Mouse (Mus musculus) neural tube, embryonic 10.5 days (tissue): Measurements from ENCODE around the gene Dmd.

Source experiments
- DNase-seq: peaks from one replicate; pipeline ENCODE4 v3.0.0-alpha.2; 2017; ENCODE audit warnings: low spot score; ENCODE audit errors: extremely low spot score

Gene Dmd

DNA sequence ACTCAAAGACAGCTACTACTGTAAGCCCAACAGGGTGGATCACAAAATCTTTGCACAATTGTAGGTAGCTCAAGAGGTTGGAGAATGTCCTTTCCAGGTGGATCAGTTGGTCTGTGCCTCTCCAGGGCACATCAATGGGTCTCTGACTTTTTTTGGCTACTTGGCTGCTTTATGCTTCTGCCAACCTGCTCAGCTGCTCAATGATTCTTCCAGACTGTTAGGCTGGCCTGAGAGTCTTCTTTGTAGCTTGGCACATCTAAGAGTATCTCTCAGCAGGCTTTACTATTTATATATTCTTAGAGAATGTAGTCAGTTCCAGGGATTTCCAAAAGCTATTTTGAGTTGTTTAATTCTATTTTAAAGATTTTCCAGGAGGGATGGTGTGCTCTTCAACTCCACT is 1416.3 kb downstream of the Dmd start:
- DNase-seq, result no peak

DNA sequence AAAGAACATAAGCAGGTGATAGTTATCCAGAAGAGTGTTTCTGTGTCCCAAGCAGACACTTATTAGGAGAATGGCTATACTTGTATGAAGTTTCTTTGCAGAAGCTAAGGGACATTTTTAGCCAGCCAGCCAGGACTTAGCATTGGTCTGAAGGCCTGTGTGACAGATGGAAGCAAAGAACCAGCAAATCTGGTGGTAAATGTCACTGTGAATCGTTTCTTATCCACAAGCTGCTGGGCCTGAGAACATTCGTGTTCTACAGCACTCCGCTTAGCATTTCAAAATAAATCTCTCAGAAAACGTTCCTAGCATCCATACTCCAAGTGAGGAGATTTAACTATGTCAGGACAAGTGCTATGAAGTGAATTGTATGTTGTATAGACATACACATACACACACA is 1486.9 kb downstream of the Dmd start:
- no peak for DNase-seq

DNA sequence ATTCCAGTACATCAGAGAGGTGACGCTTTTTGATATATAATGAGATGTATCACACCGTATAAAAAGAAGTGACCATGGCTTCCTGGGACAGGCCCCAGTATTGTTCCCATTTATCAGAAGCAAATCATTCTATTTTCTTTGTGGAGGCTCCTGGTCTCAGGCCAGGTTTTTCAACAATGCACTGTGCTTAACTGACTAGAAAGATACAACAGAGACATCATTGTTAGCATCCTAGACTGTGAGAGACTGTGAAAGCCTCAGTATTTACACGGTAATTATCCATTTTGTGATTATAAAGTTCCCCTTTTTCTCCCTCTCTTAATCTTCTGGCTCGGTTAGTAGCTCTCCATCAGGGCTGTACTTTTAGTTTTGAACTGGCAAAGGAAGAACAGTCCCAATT is 1487.9 kb downstream of the Dmd start:
- DNase-seq, result no peak

DNA sequence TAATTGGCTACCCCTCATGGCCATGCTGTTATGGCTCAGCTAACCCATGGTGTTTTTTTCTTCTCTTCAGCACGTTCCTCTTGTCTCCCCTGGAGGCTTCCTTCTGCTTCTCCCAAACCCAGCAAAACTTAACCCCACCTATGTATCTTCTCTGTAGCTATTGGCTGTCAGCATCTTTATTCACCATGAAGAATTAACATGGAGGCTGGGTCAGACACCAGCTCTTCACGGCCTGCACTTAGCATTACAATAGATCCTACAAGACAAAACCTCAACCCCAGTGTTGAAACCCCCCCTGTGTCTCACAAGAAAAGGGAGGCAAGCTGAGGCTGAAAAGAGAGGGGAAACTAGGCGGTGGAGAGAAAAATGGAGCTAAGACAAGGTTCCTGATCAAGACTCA is 1494.3 kb downstream of the Dmd start:
- DNase-seq, result no peak

DNA sequence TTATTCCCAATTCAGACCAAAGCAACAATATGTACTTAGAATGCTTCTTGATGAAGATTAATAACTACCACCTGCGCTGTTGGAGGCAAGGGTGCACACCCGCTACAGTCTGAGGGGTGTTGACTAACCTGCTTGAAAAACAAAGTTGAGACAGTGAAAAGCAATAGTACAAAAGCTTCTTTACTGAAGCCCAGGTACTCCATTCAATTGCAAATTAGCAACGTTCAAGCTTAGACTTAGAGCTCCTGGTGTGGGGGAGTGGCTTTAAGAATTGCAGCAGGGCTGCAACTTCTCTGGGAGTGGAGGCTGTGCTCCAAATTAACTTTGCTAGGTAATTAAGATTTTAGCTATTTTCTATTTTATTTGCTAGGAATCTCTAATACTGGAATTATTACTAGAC is 1495.3 kb downstream of the Dmd start:
- no peak for DNase-seq

DNA sequence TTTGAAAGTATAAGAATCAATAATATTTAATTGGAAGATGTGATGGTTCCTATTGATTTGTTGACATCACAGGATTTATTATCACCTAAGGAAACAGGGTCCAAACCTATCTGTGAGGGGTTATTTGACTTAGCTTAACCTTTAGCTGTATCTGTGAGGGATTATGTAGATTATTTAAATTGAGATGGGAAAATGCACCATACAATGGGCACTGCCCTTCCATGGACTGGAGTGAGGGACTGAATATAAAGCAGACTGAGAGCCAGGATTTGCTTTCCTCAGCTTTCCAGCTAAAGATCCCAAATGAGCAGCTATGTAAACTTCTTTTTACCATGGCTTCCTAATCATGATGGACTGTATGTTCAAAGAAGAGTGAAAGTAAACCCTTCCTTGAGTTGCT is 1496.0 kb downstream of the Dmd start:
- DNase-seq, result no peak

DNA sequence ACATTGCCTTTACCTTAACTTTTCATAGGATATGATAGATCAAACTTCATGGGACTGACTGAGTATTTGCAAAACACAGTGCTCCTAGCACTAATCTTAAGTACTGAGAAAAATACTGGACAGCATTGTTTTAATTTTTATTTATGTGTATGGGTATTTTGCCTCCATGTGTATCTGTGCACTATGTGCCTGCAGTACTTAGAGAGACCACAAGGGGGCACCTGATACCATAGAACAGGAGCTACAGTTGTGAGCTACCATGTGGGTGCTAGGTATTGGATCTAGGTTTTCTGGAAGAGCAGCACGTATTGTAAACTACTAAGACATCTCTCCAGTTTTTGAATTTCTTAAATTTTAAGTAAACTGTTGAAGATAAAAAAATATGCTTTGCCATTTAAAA is 1505.8 kb downstream of the Dmd start:
- DNase-seq, result peak; percentile 22

DNA sequence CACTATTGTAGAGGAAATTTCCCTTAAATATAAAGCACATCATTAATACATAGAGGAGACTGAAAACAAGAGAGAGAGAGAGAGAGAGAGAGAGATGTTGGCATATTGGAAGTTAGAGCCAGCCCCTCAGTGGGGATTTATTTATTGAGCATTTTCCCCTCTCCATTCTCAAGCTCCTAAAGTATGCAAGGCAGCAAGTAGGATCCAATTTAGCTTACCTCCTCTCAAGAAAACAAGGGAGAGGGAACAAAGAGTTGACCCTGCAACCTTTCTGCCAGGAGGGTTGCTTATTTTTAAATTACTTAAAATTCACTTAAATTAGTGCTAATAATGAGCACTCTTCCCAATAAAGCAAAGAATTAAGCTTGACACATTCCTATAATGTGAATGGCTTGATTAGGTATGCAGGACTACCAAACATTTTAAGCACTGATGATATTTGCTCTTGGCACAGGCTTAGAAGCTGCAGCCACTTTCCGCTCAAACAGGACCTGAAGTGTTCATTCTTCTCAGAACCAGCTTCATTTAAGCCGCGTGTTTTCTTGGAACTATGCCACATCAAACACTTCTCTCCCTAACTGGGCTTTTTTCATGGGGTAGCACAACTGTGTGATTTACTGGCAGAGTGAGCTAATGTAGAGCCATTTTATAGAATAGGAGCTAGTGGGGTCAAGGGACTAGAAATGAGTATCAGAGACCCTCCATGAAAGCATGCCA is 1566.1 kb downstream of the Dmd start:
- DNase-seq, result no peak

DNA sequence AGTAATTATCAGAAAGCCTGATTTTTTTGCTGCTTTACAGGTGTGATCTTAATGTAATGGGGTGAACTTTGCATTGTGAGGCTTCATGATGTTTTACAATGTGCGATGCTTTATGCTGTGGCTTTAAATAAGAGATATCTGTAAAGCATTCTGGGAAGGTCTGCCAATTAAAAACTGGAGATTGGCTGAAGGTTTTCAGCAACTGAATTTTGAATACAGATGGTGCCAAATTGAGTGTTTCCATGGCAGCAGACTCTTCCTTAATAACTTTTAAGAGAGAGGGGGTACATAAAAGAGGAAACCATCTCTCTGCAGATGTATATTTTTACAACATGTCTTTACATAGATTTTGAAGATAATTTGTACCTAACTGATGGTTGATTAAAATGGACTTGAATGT is 1603.3 kb downstream of the Dmd start:
- no peak for DNase-seq

DNA sequence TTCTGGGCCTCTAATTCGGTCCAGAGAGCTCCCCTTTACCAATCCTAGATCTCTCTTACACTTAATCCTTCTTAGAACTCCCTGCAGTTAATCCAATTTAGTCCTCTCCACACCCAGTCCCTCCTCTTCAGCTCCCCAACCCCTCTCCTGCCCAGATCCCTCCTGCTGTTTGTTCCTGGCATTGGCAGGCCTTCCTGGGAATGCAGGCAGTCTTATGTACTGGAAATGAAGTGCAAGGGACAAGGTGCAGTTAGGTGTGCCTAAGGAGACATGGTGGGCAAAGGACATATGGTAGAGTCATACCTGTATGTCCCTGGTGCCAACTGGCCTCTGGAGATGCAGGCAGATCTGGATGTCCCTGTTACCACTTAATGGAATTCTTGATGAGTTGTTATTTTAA is 1604.8 kb downstream of the Dmd start:
- DNase-seq, result no peak

DNA sequence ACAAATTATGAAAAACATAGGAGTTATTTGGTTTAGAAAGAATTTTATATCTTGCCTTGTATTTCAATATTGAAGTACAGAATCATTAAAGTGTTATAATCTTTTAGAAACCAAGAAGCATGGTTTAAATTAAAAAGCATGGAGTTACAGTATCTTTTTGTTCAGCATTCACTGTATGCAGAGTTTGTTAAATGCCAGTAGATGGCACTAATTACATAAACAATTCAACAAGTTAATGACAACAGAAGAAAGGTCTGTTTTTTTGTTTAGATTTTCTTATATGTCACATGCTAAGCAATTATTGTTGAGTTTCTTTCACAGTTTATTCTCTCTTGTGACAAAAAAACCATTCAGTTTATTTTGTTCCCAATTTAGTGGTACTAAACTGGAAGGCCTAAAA is 1649.8 kb downstream of the Dmd start:
- DNase-seq, result no peak

DNA sequence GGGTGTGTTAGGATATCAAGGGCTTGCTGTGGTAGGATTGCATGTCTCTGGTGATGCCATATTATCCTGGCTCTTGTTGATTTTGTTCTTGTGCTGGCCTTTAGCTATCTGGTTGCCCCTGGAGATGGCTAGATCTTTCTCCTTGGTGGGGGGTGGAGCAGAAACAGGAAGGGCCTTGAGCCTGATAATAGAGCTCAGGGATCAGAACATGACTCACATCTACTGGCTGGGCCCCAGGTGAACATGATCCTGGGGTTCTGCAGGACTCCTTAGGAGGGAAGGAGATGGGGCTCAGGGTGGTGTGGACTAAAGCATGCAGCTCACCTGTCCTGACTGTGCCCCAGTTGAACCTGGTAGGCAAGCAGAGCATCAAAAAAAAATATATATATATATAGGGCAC is 1691.8 kb downstream of the Dmd start:
- DNase-seq, result no peak

DNA sequence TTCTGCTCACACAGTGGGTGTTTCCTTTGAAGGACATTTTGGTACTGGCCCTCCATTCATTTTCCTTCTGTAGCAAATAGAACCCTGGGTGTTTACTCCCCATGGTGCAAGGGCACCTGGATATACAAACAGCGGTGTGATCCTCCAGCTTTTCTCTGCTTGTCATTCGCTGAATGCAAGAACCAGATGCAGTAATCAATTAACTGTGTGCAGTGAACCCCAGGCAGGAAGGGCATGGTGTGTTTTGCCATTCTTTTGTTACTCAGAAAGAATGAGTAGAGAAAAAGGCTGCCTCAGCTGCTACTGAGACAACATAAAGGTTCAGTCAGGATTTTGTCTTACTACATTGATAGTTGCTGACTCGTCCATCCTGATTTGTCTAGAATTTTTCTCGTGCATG is 1799.0 kb downstream of the Dmd start:
- peak; percentile 13 for DNase-seq

DNA sequence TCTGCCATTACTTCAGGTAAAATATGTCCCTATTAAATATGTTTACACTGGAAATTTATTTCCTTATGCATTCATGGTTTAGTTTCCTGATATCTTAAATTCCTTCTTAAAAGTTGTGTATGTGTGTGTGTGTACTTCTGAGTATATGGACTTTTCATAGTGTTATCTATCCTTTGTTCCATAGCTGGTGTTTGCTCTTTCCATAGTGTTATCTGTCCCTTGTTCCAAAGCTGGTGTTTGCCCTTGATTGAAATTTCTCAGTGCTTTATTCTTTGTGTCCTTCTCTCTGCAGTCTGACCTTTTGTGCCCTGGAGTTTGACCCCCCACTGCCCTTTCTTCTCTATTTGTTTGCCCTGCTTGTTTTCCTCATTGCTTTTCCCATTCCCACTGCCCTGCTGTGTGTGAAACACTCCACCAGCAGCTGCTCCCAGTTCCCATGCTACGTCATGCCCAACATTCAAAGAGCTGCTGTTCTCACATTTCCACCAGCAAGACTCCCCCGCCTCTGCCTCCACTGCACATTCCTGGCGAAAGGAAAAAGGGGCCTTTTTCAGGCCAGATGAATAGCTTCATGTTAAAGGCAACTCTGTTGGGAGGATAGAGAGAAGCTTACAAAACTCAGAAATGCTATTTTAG is 1911.5 kb downstream of the Dmd start:
- DNase-seq, result peak; percentile 70

DNA sequence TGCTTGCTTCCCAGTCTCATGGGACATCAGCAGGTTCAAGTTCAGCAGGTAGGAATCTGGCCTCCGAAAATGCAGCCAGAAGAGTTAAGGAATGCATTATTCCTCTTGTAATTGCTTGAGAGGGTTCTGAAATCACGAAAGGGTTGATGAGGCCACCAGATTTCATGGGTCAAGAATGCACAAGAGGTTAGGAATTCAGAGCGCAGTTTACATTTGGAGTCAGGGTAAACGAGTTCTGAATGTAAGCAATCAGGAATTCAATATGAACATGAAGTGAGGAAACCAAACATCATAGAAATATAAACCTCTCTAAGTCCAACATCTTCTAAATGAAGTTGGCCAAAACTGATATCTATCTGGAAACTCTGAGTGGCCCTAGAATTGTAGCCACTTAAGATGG is 1924.4 kb downstream of the Dmd start:
- no peak for DNase-seq

DNA sequence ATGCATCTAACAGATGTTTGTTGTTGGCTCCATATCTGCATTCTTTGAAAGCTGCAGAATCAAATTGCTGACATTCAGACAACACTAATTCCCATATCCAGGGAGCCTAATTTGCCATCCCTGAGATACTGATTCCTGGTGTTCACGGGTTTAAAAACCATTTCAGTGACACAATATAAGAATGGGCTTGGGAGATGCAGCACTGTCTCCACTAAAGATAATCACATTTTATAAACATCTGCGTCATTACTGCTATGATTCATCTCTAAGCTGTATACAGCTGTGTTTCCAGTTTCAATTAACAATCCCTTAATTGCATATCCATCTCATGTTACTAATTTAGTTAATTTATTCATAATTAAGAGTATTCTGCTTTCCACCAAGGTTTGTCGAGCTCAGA is 1929.5 kb downstream of the Dmd start:
- DNase-seq, result no peak

DNA sequence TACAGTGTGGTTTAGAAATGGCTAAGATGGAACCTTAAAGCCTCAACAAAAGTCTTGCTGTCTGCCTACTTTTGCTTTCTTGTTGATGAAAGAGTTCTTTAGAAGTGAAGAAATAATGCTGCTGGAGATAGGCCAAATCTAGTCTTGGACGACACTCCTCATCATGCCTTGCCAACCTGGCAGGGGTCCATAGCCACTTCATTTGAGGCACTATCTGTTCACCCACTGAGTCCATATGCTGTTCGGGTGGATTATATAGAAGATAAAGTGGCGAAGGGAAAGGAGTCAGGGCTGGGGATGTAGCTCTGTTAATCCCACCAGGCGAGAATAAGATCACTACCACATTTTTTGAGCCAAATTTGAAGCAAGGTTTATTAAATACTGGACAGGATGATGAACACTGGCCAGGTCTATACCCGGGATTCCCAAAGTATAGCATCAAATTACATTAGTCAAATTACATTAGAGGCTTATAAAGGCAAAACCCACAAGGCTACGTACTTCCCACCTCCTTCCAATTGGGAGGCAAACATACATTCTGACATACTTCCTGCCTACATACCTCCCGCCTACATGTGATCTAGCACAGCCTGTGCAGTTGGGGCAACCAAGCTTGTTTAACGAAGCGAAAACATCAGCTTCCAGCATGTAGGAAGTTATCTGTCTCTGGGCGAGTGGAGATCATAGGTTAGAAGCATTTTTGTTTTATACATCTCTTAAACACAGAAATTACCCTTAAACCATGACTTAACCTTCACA is 1984.2 kb downstream of the Dmd start:
- DNase-seq, result no peak

DNA sequence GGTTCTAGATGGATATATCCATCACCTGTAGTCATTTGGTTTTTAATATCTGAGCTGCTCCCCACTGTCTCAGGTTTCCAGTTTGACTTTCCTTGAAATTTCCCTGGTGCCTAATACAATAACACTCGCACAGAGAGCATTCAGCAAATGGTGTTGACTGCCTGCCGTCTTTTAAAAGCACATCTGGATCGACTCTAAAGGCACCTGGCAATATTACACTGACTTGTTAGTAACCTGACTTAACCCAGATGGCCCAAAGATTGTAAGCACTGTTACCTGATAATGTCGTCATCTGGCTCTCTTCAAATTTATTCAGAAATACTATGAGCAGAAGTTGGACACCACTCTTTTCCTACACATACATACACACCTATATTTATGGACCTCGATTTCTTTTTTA is 2011.9 kb downstream of the Dmd start:
- no peak for DNase-seq

DNA sequence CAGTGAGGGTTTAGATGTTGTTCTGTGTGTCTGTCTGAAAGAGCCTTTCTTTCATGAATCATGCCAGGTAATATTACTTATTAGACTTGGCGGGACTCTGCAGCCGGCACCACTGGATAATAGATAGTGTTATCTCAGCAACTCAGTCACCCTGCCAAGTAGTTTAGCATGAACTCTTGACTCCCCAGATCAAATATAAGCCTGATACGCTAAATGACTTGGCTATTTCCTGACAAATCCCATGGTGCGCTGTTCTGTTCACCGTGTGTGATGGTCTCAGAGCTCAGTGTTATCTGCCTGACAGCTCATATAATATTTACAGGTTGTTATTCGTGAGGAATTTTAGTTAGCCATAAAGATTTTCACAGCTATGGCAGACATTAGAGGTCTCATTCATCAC is 2012.3 kb downstream of the Dmd start:
- no peak for DNase-seq

DNA sequence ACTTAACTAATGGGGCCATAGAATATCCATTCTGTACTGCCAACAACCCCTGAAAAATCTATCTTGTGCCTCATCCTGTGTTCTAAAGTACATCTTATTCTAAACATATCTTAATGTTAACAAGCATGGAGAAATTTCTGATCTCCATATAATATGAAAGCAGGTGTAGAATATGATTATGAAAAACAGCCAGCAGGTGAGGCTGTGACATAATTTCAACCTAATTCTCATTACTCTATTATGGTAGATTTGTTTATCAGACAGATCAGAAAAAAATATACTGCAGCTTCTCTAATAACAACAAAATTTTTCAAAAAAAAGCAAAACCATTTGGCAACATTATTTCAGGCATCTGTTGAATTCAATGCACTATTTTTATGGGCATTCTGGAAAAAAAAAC is 2059.6 kb downstream of the Dmd start:
- no peak for DNase-seq

DNA sequence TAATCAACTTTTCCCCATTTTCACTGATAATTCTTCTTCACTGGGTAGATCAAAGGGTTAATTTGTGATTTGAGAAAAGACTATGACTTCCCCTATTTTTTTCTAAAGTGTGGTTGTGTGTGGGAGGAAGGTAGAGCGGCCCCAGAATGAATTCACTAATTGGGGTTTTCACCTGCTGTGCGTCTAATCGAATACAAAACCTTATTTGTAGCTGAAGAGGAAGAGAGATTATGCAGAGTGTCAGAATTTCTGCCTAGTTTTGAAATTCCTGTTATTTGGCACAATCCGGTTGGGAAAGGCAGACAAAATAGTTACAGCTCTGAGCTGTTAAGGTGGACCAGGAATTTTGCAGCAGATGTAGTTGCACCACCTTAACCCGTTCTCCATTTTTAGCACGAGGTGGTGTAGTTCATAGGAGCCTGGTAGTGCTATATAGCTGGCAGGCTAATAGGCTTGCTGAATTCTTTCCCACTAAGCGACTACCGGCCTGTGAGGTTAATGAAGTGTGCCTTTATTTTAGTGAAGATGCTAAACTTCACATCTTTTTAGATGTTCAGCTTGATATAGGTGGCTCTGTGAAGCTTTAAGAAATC is 2092.9 kb downstream of the Dmd start:
- DNase-seq, result no peak

DNA sequence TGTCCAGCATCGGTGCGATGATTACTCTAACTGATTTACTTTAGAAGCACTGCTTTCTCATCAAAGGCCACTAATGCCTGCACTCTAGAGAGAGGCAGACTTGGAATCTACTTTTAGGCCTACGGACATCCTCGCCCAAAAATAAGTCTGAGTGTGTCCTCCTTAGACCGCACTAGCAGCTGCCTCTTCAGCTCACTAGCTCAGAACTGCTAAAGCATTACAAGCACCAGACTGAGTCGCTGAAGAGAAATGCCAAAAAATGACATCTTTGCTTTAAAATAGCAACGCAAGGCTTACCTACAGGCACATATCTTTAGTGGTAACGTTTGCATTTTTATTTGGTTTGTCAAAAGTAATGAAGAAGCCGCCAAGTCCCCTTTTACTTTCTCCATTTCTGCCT is 2098.0 kb downstream of the Dmd start:
- no peak for DNase-seq
